Mouse (Mus musculus): ENCODE data around the gene Nde1. TPM values are rescaled to one million over a fixed set of nuclear protein-coding genes. Genes with fewer than 3 reads are reported as not detected.

The Nde1 gene
- 63.3 and 75.4 TPM in 2 replicates for polyA plus RNA-seq (2014; fragmentation: Nextera tagmentation; extraction: Ambion mirVana)

GRCm38 (mm10) chr16:14162988-14163416, at the start of gene Nde1, which contains the start of gene Marf1:
Gene Nde1 (plus strand): TSS chr16:14163275.
Gene Marf1 (minus strand): TSS chr16:14163351.
- DNase-seq (ENCODE audit: low spot score) (peak; percentile 94), ATAC-seq (peak; percentile 80)
- H3K9me3 ChIP-seq (replicated peaks; ENCODE audit: control insufficient read depth, low read length): no peaks in the 10 kb centered on the region
- peak within 1 kb of the TSS; percentile 64 for H3K4me3 ChIP-seq (ENCODE audit: low read depth, low read length)
- peak within 1 kb of the TSS; percentile 77 for H3K9ac ChIP-seq (ENCODE audit: low read length)
- 0% methylated on average over 43 of the region's 43 CpGs for WGBS
- peak within 1 kb of the TSS; percentile 70 for H3K27ac ChIP-seq (ENCODE audit: low read depth, low read length)
- no peaks in the 10 kb centered on the region for H3K36me3 ChIP-seq (ENCODE audit: control insufficient read depth, insufficient read depth, low read length)
- no peaks in the 10 kb centered on the region for H3K27me3 ChIP-seq (replicated peaks; ENCODE audit: control insufficient read depth, insufficient read depth, low read length)
- peaks cover 7% of the 10 kb centered on the region for H3K4me1 ChIP-seq (ENCODE audit: control insufficient read depth, insufficient read depth, low read length)
- peak within 1 kb of the TSS; percentile 81 for H3K4me2 ChIP-seq (ENCODE audit: low read length)

- 92% methylated on average over 2 of the region's 2 CpGs for WGBS
- Histone ChIP-seq H3K4me2 (ENCODE audit: low read length) (no peak overlapping the region), H3K27me3 (replicated peaks; ENCODE audit: control insufficient read depth, insufficient read depth, low read length) (no peaks in the 10 kb centered on the region), H3K27ac (ENCODE audit: low read depth, low read length) (no peak overlapping the region), H3K4me1 (ENCODE audit: control insufficient read depth, insufficient read depth, low read length) (no peaks in the 10 kb centered on the region), H3K9me3 (replicated peaks; ENCODE audit: control insufficient read depth, low read length) (no peaks in the 10 kb centered on the region), H3K9ac (ENCODE audit: low read length) (no peak overlapping the region), H3K36me3 (ENCODE audit: control insufficient read depth, insufficient read depth, low read length) (peaks cover 70% of the 10 kb centered on the region), H3K4me3 (ENCODE audit: low read depth, low read length) (no peak overlapping the region)
- no peak for DNase-seq (ENCODE audit: low spot score)
- no peak for ATAC-seq
These were observed 45.8 kb upstream of the Nde1 start for GRCm38 (mm10) chr16:14117299-14117698.

GRCm38 (mm10) chr16:14120941-14121340, 42.1 kb upstream of the Nde1 start:
- no peak overlapping the region for H3K27ac ChIP-seq (ENCODE audit: low read depth, low read length)
- no peaks in the 10 kb centered on the region for H3K27me3 ChIP-seq (replicated peaks; ENCODE audit: control insufficient read depth, insufficient read depth, low read length)
- ATAC-seq (no peak), DNase-seq (ENCODE audit: low spot score) (no peak)
- no peak overlapping the region for H3K4me3 ChIP-seq (ENCODE audit: low read depth, low read length)
- WGBS: 95% methylated on average over 5 of the region's 5 CpGs
- no peaks in the 10 kb centered on the region for H3K9me3 ChIP-seq (replicated peaks; ENCODE audit: control insufficient read depth, low read length)
- H3K36me3 ChIP-seq (ENCODE audit: control insufficient read depth, insufficient read depth, low read length): peaks cover 80% of the 10 kb centered on the region
- no peak overlapping the region for H3K4me2 ChIP-seq (ENCODE audit: low read length)
- H3K9ac ChIP-seq (ENCODE audit: low read length): no peak overlapping the region
- no peaks in the 10 kb centered on the region for H3K4me1 ChIP-seq (ENCODE audit: control insufficient read depth, insufficient read depth, low read length)

GRCm38 (mm10) chr16:14121563-14121962, 41.5 kb upstream of the Nde1 start:
- Histone ChIP-seq H3K4me2 (ENCODE audit: low read length) (no peak overlapping the region), H3K27me3 (replicated peaks; ENCODE audit: control insufficient read depth, insufficient read depth, low read length) (no peaks in the 10 kb centered on the region), H3K36me3 (ENCODE audit: control insufficient read depth, insufficient read depth, low read length) (peaks cover 83% of the 10 kb centered on the region), H3K4me3 (ENCODE audit: low read depth, low read length) (no peak overlapping the region), H3K27ac (ENCODE audit: low read depth, low read length) (no peak overlapping the region), H3K9ac (ENCODE audit: low read length) (no peak overlapping the region), H3K9me3 (replicated peaks; ENCODE audit: control insufficient read depth, low read length) (no peaks in the 10 kb centered on the region), H3K4me1 (ENCODE audit: control insufficient read depth, insufficient read depth, low read length) (no peaks in the 10 kb centered on the region)
- no peak for ATAC-seq
- DNase-seq (ENCODE audit: low spot score): no peak
- WGBS: 93% methylated on average over 7 of the region's 7 CpGs

- ATAC-seq (no peak), DNase-seq (ENCODE audit: low spot score) (no peak)
- Histone ChIP-seq H3K4me2 (ENCODE audit: low read length) (no peak overlapping the region), H3K9me3 (replicated peaks; ENCODE audit: control insufficient read depth, low read length) (no peaks in the 10 kb centered on the region), H3K27ac (ENCODE audit: low read depth, low read length) (no peak overlapping the region), H3K4me1 (ENCODE audit: control insufficient read depth, insufficient read depth, low read length) (no peaks in the 10 kb centered on the region), H3K36me3 (ENCODE audit: control insufficient read depth, insufficient read depth, low read length) (peaks cover 84% of the 10 kb centered on the region), H3K9ac (ENCODE audit: low read length) (no peak overlapping the region), H3K27me3 (replicated peaks; ENCODE audit: control insufficient read depth, insufficient read depth, low read length) (no peaks in the 10 kb centered on the region), H3K4me3 (ENCODE audit: low read depth, low read length) (no peak overlapping the region)
These were observed 40.5 kb upstream of the Nde1 start for GRCm38 (mm10) chr16:14122586-14122985.

GRCm38 (mm10) chr16:14123901-14124300, 39.2 kb upstream of the Nde1 start:
- WGBS: 89% methylated on average over 2 of the region's 2 CpGs
- H3K36me3 ChIP-seq (ENCODE audit: control insufficient read depth, insufficient read depth, low read length): peaks cover 93% of the 10 kb centered on the region

GRCm38 (mm10) chr16:14124709-14125108, 38.4 kb upstream of the Nde1 start:
- no peak overlapping the region for H3K4me2 ChIP-seq (ENCODE audit: low read length)
- no peaks in the 10 kb centered on the region for H3K4me1 ChIP-seq (ENCODE audit: control insufficient read depth, insufficient read depth, low read length)
- ATAC-seq: no peak
- no peak overlapping the region for H3K27ac ChIP-seq (ENCODE audit: low read depth, low read length)
- H3K9ac ChIP-seq (ENCODE audit: low read length): no peak overlapping the region
- peaks cover 98% of the 10 kb centered on the region for H3K36me3 ChIP-seq (ENCODE audit: control insufficient read depth, insufficient read depth, low read length)
- 96% methylated on average over 7 of the region's 7 CpGs for WGBS
- H3K9me3 ChIP-seq (replicated peaks; ENCODE audit: control insufficient read depth, low read length): no peaks in the 10 kb centered on the region
- H3K4me3 ChIP-seq (ENCODE audit: low read depth, low read length): no peak overlapping the region
- DNase-seq (ENCODE audit: low spot score): no peak
- no peaks in the 10 kb centered on the region for H3K27me3 ChIP-seq (replicated peaks; ENCODE audit: control insufficient read depth, insufficient read depth, low read length)

More at GRCm38 (mm10) chr16:14123901-14124300, 39.2 kb upstream of the Nde1 start:
- Histone ChIP-seq H3K4me2 (ENCODE audit: low read length) (no peak overlapping the region), H3K9me3 (replicated peaks; ENCODE audit: control insufficient read depth, low read length) (no peaks in the 10 kb centered on the region), H3K9ac (ENCODE audit: low read length) (no peak overlapping the region), H3K4me1 (ENCODE audit: control insufficient read depth, insufficient read depth, low read length) (no peaks in the 10 kb centered on the region), H3K27ac (ENCODE audit: low read depth, low read length) (no peak overlapping the region), H3K27me3 (replicated peaks; ENCODE audit: control insufficient read depth, insufficient read depth, low read length) (no peaks in the 10 kb centered on the region), H3K4me3 (ENCODE audit: low read depth, low read length) (no peak overlapping the region)
- no peak for DNase-seq (ENCODE audit: low spot score)
- ATAC-seq: no peak

- no peaks in the 10 kb centered on the region for H3K4me1 ChIP-seq (ENCODE audit: control insufficient read depth, insufficient read depth, low read length)
- H3K9ac ChIP-seq (ENCODE audit: low read length): no peak overlapping the region
- H3K4me3 ChIP-seq (ENCODE audit: low read depth, low read length): no peak overlapping the region
- no peak overlapping the region for H3K4me2 ChIP-seq (ENCODE audit: low read length)
- peaks cover 100% of the 10 kb centered on the region for H3K36me3 ChIP-seq (ENCODE audit: control insufficient read depth, insufficient read depth, low read length)
- 96% methylated on average over 1 of the region's 1 CpGs for WGBS
- H3K9me3 ChIP-seq (replicated peaks; ENCODE audit: control insufficient read depth, low read length): no peaks in the 10 kb centered on the region
- DNase-seq (ENCODE audit: low spot score) (no peak), ATAC-seq (no peak)
- H3K27me3 ChIP-seq (replicated peaks; ENCODE audit: control insufficient read depth, insufficient read depth, low read length): no peaks in the 10 kb centered on the region
- no peak overlapping the region for H3K27ac ChIP-seq (ENCODE audit: low read depth, low read length)
These were observed 37.8 kb upstream of the Nde1 start for GRCm38 (mm10) chr16:14125253-14125652.

- no peak for DNase-seq (ENCODE audit: low spot score)
- Histone ChIP-seq H3K9me3 (replicated peaks; ENCODE audit: control insufficient read depth, low read length) (no peaks in the 10 kb centered on the region), H3K36me3 (ENCODE audit: control insufficient read depth, insufficient read depth, low read length) (peaks cover 99% of the 10 kb centered on the region), H3K4me2 (ENCODE audit: low read length) (no peak overlapping the region), H3K4me3 (ENCODE audit: low read depth, low read length) (no peak overlapping the region), H3K27me3 (replicated peaks; ENCODE audit: control insufficient read depth, insufficient read depth, low read length) (no peaks in the 10 kb centered on the region), H3K9ac (ENCODE audit: low read length) (no peak overlapping the region), H3K27ac (ENCODE audit: low read depth, low read length) (no peak overlapping the region), H3K4me1 (ENCODE audit: control insufficient read depth, insufficient read depth, low read length) (no peaks in the 10 kb centered on the region)
- ATAC-seq: no peak
These were observed 34.1 kb upstream of the Nde1 start for GRCm38 (mm10) chr16:14128977-14129376.
